Mouse (Mus musculus): ENCODE results near the gene Bag2. TPM values are rescaled to one million over a fixed set of nuclear protein-coding genes. Genes with fewer than 3 reads are reported as not detected.

Gene Bag2
- polyA plus RNA-seq (2015; fragmentation: Nextera tagmentation; extraction: Ambion mirVana): 48.1 and 52.3 TPM in 2 replicates

DNA sequence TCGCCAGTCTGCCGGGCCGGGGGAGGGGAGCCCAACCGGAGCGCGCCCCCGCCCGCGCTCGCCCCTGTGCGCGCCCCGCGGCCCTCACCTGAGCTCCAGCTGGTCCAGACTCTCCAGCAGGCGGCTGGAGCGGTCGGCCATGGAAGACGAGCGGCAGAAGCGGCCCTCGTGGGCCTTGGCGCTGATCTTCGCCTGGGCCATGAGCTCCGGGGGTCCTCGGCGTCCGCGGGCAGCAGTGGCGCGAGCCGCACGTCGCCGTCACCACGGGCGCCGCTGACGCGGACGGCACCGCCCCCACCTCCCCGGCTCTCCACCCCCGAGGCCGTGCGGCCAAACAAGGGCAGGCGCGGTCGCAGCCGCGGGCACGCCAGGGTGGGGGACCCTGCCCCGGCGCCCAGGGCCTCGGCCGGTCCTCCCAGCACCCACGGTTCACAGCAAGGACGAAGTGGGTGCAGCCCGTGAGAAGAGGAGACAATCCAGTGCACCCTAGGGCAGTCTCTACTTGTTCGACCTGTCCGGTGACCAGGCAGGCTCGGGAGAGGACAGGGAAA, at the start of gene Bag2:
TSS of gene Bag2 (minus strand) at position 305 of the 551 bp plus-strand sequence.
- Histone ChIP-seq H3K4me2 (replicated peaks) (peak within 1 kb of the TSS; percentile 89), H3K27ac (0 out of 2 replicates have a peak within 1 kb of the TSS, but pooled peaks have one; percentile 11), H3K4me1 (peaks cover 30% of the 10 kb centered on the region), H3K4me3 (peak within 1 kb of the TSS; percentile 63), H3K9me3 (no peaks in the 10 kb centered on the region), H3K9ac (peak within 1 kb of the TSS; percentile 85), H3K27me3 (no peaks in the 10 kb centered on the region), H3K36me3 (peaks cover 18% of the 10 kb centered on the region)
- WGBS: under 1% methylated on average over 48 of the region's 61 CpGs
- peak; percentile 87 for ATAC-seq (ENCODE audit: low FRiP score, low read depth)

DNA sequence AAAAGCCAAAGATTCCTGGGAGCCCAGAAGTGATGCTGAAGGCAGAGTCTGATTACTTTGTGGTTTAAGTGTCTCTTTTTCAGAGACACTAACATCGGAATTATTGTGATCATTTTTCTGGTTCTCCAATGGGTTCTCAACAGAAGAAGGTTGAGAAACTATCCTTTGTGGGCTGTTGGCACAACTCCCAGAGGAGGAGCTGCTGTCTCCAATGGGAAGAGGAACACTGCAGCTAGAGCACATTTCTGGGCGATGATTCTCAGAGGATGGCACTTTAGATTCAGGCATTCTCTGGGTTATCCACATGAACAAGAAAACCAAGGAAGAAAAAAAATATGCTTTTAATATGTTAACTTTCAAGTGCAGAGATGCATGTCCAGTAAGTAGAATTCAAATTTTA, 45.7 kb upstream of the Bag2 start:
- no peaks in the 10 kb centered on the region for H3K27me3 ChIP-seq
- no peaks in the 10 kb centered on the region for H3K4me1 ChIP-seq
- H3K9ac ChIP-seq: no peak overlapping the region
- H3K4me3 ChIP-seq: no peak overlapping the region
- peaks cover 79% of the 10 kb centered on the region for H3K36me3 ChIP-seq
- H3K27ac ChIP-seq: no peak overlapping the region
- H3K9me3 ChIP-seq: no peaks in the 10 kb centered on the region
- WGBS: 96% methylated on average over 2 of the region's 2 CpGs
- no peak overlapping the region for H3K4me2 ChIP-seq (replicated peaks)
- ATAC-seq (ENCODE audit: low FRiP score, low read depth): no peak

DNA sequence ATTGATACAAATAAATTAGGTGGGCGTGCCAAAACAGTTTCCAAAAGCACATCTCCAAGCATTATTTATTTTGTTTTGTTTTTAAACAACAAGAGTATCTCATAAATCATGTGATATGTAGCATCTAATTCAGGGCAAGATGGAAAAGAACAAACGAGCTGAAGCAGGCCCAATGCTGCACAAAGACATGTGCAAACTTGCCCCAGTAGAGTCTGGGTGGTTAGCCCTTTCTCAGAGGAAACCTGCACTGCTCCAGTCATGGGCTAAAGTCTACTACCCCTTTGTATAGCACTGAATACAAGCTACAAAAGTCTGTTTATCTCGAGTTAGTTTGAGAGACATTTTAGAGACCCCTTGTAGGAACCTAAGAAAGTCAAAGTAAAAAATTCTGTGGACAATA, 42.0 kb upstream of the Bag2 start:
- Histone ChIP-seq H3K4me1 (no peaks in the 10 kb centered on the region), H3K4me3 (no peak overlapping the region), H3K9ac (no peak overlapping the region), H3K27me3 (no peaks in the 10 kb centered on the region), H3K9me3 (no peaks in the 10 kb centered on the region), H3K36me3 (peaks cover 73% of the 10 kb centered on the region), H3K4me2 (replicated peaks) (no peak overlapping the region), H3K27ac (no peak overlapping the region)
- WGBS: 86% methylated on average over 3 of the region's 3 CpGs
- no peak for ATAC-seq (ENCODE audit: low FRiP score, low read depth)

DNA sequence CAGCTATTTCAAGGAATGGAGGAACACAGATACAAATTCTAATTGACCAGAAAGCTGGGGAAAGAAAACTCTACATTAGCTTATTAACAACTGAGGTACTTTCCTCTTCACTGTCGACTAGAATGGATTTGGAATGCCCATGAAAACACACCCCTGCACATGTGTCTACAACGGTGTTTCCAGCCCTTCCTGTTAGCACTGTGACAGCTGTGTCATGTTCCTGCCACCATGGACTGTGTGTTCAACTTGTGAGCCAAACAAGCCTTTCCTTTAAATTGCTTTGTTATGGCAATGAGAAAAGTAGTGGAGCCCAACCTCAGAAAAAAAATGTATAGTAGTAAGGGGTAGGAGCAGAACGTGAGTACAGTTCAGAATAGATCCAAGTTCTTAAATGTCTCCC, 30.9 kb upstream of the Bag2 start:
- Histone ChIP-seq H3K4me1 (no peaks in the 10 kb centered on the region), H3K4me3 (no peak overlapping the region), H3K27ac (no peak overlapping the region), H3K9me3 (no peaks in the 10 kb centered on the region), H3K36me3 (peaks cover 19% of the 10 kb centered on the region), H3K27me3 (no peaks in the 10 kb centered on the region), H3K9ac (no peak overlapping the region), H3K4me2 (replicated peaks) (no peak overlapping the region)
- ATAC-seq (ENCODE audit: low FRiP score, low read depth): no peak
- WGBS: 61% methylated on average over 3 of the region's 3 CpGs

DNA sequence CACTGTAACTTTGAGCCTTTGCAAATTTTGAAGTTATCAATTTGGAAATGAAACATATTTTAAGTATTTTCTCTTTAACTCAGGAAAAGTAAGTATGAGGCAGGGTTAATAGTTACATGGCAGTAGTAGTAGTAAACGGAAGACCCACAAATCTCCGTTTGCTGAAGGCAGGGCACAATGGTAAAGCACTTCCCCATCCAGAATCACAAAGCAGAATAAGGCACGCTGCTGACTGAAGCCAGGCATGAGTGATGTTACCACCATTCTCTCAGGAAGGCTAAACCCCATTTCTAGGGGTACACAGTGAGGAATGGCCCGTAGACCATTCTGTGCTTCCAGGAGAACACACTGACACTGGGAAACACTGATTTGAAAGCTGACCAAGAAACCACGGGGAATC, 30.5 kb upstream of the Bag2 start:
- 83% methylated on average over 5 of the region's 5 CpGs for WGBS
- Histone ChIP-seq H3K36me3 (peaks cover 21% of the 10 kb centered on the region), H3K27ac (no peak overlapping the region), H3K4me1 (no peaks in the 10 kb centered on the region), H3K9ac (no peak overlapping the region), H3K9me3 (no peaks in the 10 kb centered on the region), H3K27me3 (no peaks in the 10 kb centered on the region), H3K4me3 (no peak overlapping the region), H3K4me2 (replicated peaks) (no peak overlapping the region)
- no peak for ATAC-seq (ENCODE audit: low FRiP score, low read depth)

DNA sequence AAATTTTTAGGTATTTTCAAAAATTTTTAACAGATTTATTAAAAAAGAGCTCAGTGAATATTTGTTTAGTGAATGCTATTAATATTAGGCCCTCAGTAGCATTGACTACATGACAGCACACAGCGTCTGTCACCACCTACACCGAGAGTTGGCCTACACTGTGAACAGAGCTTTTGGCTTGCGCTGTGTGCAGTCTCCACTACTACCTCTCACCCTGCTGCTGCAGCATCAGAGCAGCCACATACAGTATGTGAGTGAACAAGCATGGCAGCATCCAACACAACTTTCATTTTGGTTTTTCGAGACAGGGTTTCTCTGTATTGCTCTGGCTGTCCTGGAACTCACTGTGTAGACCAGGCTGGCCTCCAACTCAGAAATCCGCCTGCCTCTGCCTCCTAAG, 27.0 kb upstream of the Bag2 start:
- no peak overlapping the region for H3K9ac ChIP-seq
- H3K36me3 ChIP-seq: peaks cover 26% of the 10 kb centered on the region
- H3K9me3 ChIP-seq: no peaks in the 10 kb centered on the region
- H3K27me3 ChIP-seq: no peaks in the 10 kb centered on the region
- no peak overlapping the region for H3K27ac ChIP-seq
- 95% methylated on average over 5 of the region's 5 CpGs for WGBS
- no peaks in the 10 kb centered on the region for H3K4me1 ChIP-seq
- no peak for ATAC-seq (ENCODE audit: low FRiP score, low read depth)
- no peak overlapping the region for H3K4me2 ChIP-seq (replicated peaks)
- H3K4me3 ChIP-seq: no peak overlapping the region

DNA sequence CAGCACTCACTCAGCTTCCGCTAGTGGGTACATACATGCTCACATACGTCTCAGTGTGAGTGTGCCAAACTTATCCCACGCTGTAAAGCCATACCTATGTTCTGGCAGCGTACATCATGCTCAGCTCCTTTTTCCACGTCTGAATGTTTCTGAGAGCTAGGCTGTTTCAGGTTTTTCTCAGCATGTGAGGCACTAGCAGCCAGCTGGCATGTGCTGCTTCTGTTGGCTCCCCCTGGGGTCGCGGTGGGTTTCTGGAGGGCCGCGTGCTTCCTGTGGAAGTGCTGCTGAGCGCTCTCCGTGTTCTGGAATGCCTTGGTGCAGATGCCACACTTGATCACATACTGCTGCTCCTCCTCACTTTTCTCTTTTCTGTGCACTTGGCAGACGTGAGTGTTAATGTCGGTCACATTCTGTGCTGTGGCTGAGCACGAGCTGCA, 18.6 kb upstream of the Bag2 start:
- Histone ChIP-seq H3K9ac (no peak overlapping the region), H3K9me3 (no peaks in the 10 kb centered on the region), H3K36me3 (peaks cover 59% of the 10 kb centered on the region), H3K27me3 (no peaks in the 10 kb centered on the region), H3K4me1 (no peaks in the 10 kb centered on the region), H3K4me3 (no peak overlapping the region), H3K27ac (no peak overlapping the region), H3K4me2 (replicated peaks) (no peak overlapping the region)
- ATAC-seq (ENCODE audit: low FRiP score, low read depth): no peak
- 85% methylated on average over 14 of the region's 14 CpGs for WGBS

DNA sequence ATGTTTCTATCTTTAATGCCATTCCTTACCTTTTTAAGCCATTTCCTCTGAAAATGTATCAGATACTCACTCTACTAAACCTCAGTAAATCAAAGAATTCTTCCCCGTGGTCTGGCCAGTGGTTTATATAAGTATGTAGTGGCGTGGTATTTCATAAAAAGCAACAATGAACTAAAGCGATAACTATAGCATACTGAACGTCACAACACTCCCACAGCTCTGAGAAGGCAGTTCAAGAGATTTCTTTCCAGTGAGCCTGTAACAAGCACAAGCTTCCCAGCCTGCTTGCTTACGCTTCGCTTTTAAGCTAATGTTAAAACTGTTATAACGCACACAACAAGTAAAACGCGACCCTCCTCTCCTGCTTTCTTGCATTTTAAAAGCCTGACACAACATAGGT, 14.5 kb upstream of the Bag2 start:
- H3K9me3 ChIP-seq: no peaks in the 10 kb centered on the region
- 93% methylated on average over 9 of the region's 9 CpGs for WGBS
- peaks cover 65% of the 10 kb centered on the region for H3K36me3 ChIP-seq
- no peak overlapping the region for H3K4me2 ChIP-seq (replicated peaks)
- no peak for ATAC-seq (ENCODE audit: low FRiP score, low read depth)
- no peaks in the 10 kb centered on the region for H3K27me3 ChIP-seq
- no peak overlapping the region for H3K27ac ChIP-seq
- no peaks in the 10 kb centered on the region for H3K4me1 ChIP-seq
- H3K9ac ChIP-seq: no peak overlapping the region
- H3K4me3 ChIP-seq: no peak overlapping the region

DNA sequence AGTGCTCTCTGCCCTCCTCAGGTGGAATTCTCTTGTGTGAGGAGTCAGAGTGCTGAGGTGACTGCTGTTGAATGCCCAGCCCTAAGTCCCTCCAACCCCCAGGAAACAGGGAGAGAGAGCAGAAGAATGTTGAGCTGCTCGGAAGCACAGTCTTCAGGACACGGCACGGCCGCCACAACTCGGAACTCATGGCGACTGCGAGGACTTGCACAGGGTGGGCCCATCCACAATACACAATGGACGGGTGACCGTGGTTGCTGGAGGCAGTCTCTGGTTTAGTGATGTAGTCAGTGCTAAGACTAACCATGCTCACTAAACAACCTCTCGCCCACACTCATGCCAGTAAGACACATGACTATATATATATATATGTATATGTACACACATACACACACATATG, 14.0 kb upstream of the Bag2 start:
- Histone ChIP-seq H3K9ac (no peak overlapping the region), H3K4me2 (replicated peaks) (no peak overlapping the region), H3K9me3 (no peaks in the 10 kb centered on the region), H3K4me1 (no peaks in the 10 kb centered on the region), H3K27ac (no peak overlapping the region), H3K36me3 (peaks cover 60% of the 10 kb centered on the region), H3K27me3 (no peaks in the 10 kb centered on the region), H3K4me3 (no peak overlapping the region)
- no peak for ATAC-seq (ENCODE audit: low FRiP score, low read depth)
- WGBS: 95% methylated on average over 10 of the region's 10 CpGs

DNA sequence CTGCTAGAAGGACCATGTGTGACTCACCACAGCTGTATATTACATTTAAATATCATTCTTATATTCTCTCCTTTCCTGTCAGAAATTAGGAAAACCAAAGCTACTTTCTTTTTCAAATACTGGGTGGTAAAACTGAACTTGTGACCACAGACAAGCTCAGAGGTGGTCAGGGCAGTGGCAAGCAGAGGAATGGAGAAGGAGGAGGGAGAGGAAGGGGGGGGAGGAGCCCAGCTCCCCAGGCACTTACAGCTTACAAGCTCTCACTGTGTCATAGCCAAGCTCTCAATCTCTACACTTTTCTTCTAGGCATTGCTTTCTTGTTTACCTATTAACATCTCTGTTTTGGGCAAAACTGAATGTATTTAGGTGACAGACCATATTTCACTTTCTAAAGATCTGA, 11.2 kb upstream of the Bag2 start:
- Histone ChIP-seq H3K27me3 (no peaks in the 10 kb centered on the region), H3K4me3 (no peak overlapping the region), H3K27ac (no peak overlapping the region), H3K9me3 (no peaks in the 10 kb centered on the region), H3K9ac (no peak overlapping the region), H3K4me2 (replicated peaks) (no peak overlapping the region), H3K36me3 (peaks cover 57% of the 10 kb centered on the region), H3K4me1 (no peaks in the 10 kb centered on the region)
- no peak for ATAC-seq (ENCODE audit: low FRiP score, low read depth)

DNA sequence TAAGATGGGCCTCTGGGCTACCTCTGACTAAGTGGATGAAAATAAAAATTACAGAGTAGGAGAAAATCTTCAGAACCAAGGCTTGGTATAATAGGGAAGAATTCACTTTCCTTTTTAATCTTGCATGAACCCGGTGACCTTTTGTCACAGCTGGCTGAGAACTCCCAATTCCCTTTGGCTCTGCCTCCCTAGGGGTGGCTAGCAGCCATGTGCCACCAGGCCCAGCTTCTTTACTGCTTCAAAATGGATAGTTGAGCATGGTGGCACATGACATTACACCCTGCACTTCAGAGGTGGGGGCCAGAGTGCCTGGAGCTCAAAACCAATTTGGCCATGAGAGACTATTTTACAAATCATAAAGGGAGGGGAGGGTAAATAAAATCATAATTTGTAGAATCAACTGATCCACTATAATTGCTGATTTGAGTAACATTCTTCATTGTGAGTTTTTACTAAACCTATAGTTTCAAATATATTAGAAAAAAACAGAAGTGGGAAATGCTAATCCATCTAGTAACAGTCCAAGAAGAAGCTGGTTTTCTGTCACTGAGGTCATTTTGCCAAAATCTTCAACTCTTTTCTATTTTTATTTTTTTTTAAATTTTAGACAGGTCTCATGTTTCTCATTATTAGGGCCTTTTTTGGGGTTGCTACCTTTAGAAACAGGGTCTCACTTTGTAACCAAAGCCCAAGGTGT, 10.6 kb upstream of the Bag2 start:
- Histone ChIP-seq H3K36me3 (peaks cover 55% of the 10 kb centered on the region), H3K27me3 (no peaks in the 10 kb centered on the region), H3K4me3 (no peak overlapping the region), H3K4me1 (no peaks in the 10 kb centered on the region), H3K9ac (no peak overlapping the region), H3K4me2 (replicated peaks) (no peak overlapping the region), H3K9me3 (no peaks in the 10 kb centered on the region), H3K27ac (no peak overlapping the region)
- ATAC-seq (ENCODE audit: low FRiP score, low read depth): no peak
- WGBS: 91% methylated on average over 1 of the region's 1 CpGs

DNA sequence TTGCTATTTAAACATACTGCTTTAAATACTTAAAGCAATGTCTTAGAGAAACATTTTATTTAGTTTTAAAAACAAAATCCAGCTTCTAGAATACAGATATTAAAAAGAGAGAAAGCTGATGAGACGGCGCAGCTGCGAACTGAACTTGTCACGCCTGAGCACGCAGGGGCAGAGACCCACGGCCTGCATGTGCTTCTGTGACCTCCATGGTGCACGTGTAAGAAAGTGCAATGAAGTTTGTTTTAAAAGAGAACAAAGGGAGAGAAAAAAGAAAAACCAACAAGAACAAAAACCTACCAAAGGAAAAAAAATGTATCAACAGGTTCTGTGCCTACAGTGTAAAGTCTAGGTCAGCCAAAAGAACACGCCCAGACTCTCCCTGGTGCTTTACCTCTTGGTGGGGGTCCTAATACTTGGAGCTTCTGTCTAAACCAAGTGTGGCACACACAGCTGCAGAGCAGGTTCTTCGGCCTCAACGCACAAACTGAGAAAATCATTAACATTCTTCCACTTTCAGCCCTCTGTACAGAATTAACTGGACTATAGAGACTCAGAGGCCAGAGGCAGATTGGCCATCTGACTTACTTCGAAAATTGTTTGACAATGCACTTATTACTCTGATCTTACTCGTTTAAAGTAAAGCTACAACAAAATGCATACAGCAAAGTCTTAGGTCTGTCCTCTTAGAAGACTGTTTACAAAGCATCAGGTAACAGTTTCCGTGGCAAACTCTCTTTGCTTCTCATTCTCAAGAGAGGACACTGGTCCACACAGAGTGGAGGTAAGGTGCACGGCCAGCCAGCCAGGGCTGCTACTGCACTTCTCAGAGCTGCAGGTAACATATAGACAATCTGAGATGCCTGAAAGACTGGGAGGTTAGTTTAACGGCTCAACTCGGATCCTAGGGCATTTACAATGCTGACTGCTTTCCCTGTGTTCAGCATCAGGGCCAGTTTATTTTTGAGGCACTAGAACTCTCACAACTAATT, 9.2 kb upstream of the Bag2 start:
- Histone ChIP-seq H3K4me3 (no peak overlapping the region), H3K9ac (no peak overlapping the region), H3K36me3 (peaks cover 55% of the 10 kb centered on the region), H3K27ac (no peak overlapping the region), H3K4me1 (no peaks in the 10 kb centered on the region), H3K9me3 (no peaks in the 10 kb centered on the region), H3K27me3 (no peaks in the 10 kb centered on the region), H3K4me2 (replicated peaks) (no peak overlapping the region)
- WGBS: 82% methylated on average over 16 of the region's 16 CpGs
- ATAC-seq (ENCODE audit: low FRiP score, low read depth): no peak

Measured in limb, embryonic 13.5 days (tissue).